Mouse (Mus musculus): ENCODE measurements around the gene Ptn.

GRCm38 (mm10) chr6:36850422-36851129 is 40.6 kb upstream of the Ptn start:
- no peak for TF ChIP-seq CTCF (IDR thresholded peaks at IDR 0.05; ENCODE audit: low read depth)
- TF ChIP-seq EP300 (IDR thresholded peaks at IDR 0.05; ENCODE audit: low read depth): no peak
